Mouse (Mus musculus): Measurements from ENCODE around the gene Ccdc77. TPM values are rescaled to one million over a fixed set of nuclear protein-coding genes. Genes with fewer than 3 reads are reported as not detected.

Gene Ccdc77
- polyA plus RNA-seq (2014; fragmentation: Nextera tagmentation; extraction: Ambion mirVana): 29.2 and 30.6 TPM in 2 replicates

GRCm38 (mm10) chr6:120363688-120364522 lies at the start of gene Ccdc77, which contains the start of gene Kdm5a:
Gene Ccdc77 (minus strand): TSS chr6:120364374.
Gene Kdm5a (plus strand): TSS chr6:120364124.
- Histone ChIP-seq H3K4me2 (ENCODE audit: low read depth, severe bottlenecking) (peak within 1 kb of the TSS; percentile 93), H3K4me3 (ENCODE audit: low read depth, low read length) (peak within 1 kb of the TSS; percentile 97), H3K9me3 (ENCODE audit: control insufficient read depth, low read length) (no peaks in the 10 kb centered on the region), H3K36me3 (ENCODE audit: control insufficient read depth, insufficient read depth, low read length) (peaks cover 5% of the 10 kb centered on the region; the same call in 1 of the 2 replicates), H3K27me3 (ENCODE audit: control insufficient read depth, insufficient read depth, low read length) (no peaks in the 10 kb centered on the region), H3K9ac (ENCODE audit: low read length) (peak within 1 kb of the TSS; percentile 91), H3K27ac (replicated peaks; ENCODE audit: low read depth, low read length) (peak within 1 kb of the TSS; percentile 80), H3K4me1 (ENCODE audit: control insufficient read depth, insufficient read depth, low read length) (peaks cover 6% of the 10 kb centered on the region)
- peak; percentile 92 for DNase-seq (ENCODE audit: low spot score)
- ATAC-seq (ENCODE audit: insufficient number of reproducible peaks, low FRiP score, low TSS enrichment, low read depth): peak; percentile 95
- under 1% methylated on average over 71 of the region's 71 CpGs for WGBS

GRCm38 (mm10) chr6:120403936-120404335 lies 39.8 kb upstream of the Ccdc77 start:
- no peaks in the 10 kb centered on the region for H3K27me3 ChIP-seq (ENCODE audit: control insufficient read depth, insufficient read depth, low read length)
- no peak overlapping the region for H3K4me3 ChIP-seq (ENCODE audit: low read depth, low read length)
- no peaks in the 10 kb centered on the region for H3K4me1 ChIP-seq (ENCODE audit: control insufficient read depth, insufficient read depth, low read length)
- peaks cover 15% of the 10 kb centered on the region for H3K36me3 ChIP-seq (ENCODE audit: control insufficient read depth, insufficient read depth, low read length)
- no peaks in the 10 kb centered on the region for H3K9me3 ChIP-seq (ENCODE audit: control insufficient read depth, low read length)
- no peak overlapping the region for H3K4me2 ChIP-seq (ENCODE audit: low read depth, severe bottlenecking)
- no peak for DNase-seq (ENCODE audit: low spot score)
- H3K9ac ChIP-seq (ENCODE audit: low read length): no peak overlapping the region
- H3K27ac ChIP-seq (replicated peaks; ENCODE audit: low read depth, low read length): no peak overlapping the region
- no peak for ATAC-seq (ENCODE audit: insufficient number of reproducible peaks, low FRiP score, low TSS enrichment, low read depth)
- WGBS: 97% methylated on average over 1 of the region's 1 CpGs

- no peak overlapping the region for H3K27ac ChIP-seq (replicated peaks; ENCODE audit: low read depth, low read length)
- ATAC-seq (ENCODE audit: insufficient number of reproducible peaks, low FRiP score, low TSS enrichment, low read depth): no peak
- H3K4me3 ChIP-seq (ENCODE audit: low read depth, low read length): no peak overlapping the region
- H3K36me3 ChIP-seq (ENCODE audit: control insufficient read depth, insufficient read depth, low read length): peaks cover 18% of the 10 kb centered on the region
- DNase-seq (ENCODE audit: low spot score): no peak
- no peaks in the 10 kb centered on the region for H3K9me3 ChIP-seq (ENCODE audit: control insufficient read depth, low read length)
- no peaks in the 10 kb centered on the region for H3K27me3 ChIP-seq (ENCODE audit: control insufficient read depth, insufficient read depth, low read length)
- no peaks in the 10 kb centered on the region for H3K4me1 ChIP-seq (ENCODE audit: control insufficient read depth, insufficient read depth, low read length)
- H3K9ac ChIP-seq (ENCODE audit: low read length): no peak overlapping the region
- H3K4me2 ChIP-seq (ENCODE audit: low read depth, severe bottlenecking): no peak overlapping the region
- WGBS: 94% methylated on average over 5 of the region's 5 CpGs
Measured at GRCm38 (mm10) chr6:120395622-120396345, 31.6 kb upstream of the Ccdc77 start.

- Histone ChIP-seq H3K9ac (ENCODE audit: low read length) (no peak overlapping the region), H3K4me1 (ENCODE audit: control insufficient read depth, insufficient read depth, low read length) (no peaks in the 10 kb centered on the region), H3K36me3 (ENCODE audit: control insufficient read depth, insufficient read depth, low read length) (peaks cover 11% of the 10 kb centered on the region; the same call in 1 of the 2 replicates), H3K4me3 (ENCODE audit: low read depth, low read length) (no peak overlapping the region), H3K27ac (replicated peaks; ENCODE audit: low read depth, low read length) (no peak overlapping the region), H3K4me2 (ENCODE audit: low read depth, severe bottlenecking) (no peak overlapping the region), H3K27me3 (ENCODE audit: control insufficient read depth, insufficient read depth, low read length) (no peaks in the 10 kb centered on the region), H3K9me3 (ENCODE audit: control insufficient read depth, low read length) (no peaks in the 10 kb centered on the region)
- 90% methylated on average over 2 of the region's 2 CpGs for WGBS
- no peak for ATAC-seq (ENCODE audit: insufficient number of reproducible peaks, low FRiP score, low TSS enrichment, low read depth)
- no peak for DNase-seq (ENCODE audit: low spot score)
Measured at GRCm38 (mm10) chr6:120392811-120393210, 28.6 kb upstream of the Ccdc77 start.

DNA sequence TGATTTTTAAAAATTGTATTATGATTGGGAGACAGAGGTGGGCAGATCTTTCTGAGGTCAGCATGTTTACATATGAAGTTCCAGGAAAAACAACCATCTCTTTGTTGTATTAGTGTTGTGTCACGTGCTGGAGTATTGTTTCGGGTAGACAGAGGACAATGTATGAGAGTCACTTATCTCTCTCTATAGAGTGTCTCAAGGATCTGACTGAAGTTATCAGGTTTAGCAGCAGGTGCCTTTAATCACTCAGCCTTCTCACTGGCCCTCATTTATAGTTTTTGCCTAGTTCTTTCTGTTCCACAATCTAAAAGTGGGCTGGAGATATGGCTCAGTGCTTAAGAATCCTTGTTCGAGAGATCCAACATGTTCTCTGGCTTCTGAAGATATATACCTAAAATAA lies 25.9 kb upstream of the Ccdc77 start:
- Histone ChIP-seq H3K4me1 (ENCODE audit: control insufficient read depth, insufficient read depth, low read length) (no peaks in the 10 kb centered on the region), H3K27me3 (ENCODE audit: control insufficient read depth, insufficient read depth, low read length) (no peaks in the 10 kb centered on the region), H3K9ac (ENCODE audit: low read length) (no peak overlapping the region), H3K4me2 (ENCODE audit: low read depth, severe bottlenecking) (no peak overlapping the region), H3K36me3 (ENCODE audit: control insufficient read depth, insufficient read depth, low read length) (peaks cover 7% of the 10 kb centered on the region; the same call in 1 of the 2 replicates), H3K4me3 (ENCODE audit: low read depth, low read length) (no peak overlapping the region), H3K27ac (replicated peaks; ENCODE audit: low read depth, low read length) (no peak overlapping the region), H3K9me3 (ENCODE audit: control insufficient read depth, low read length) (no peaks in the 10 kb centered on the region)
- ATAC-seq (ENCODE audit: insufficient number of reproducible peaks, low FRiP score, low TSS enrichment, low read depth) (no peak), DNase-seq (ENCODE audit: low spot score) (no peak)
- 93% methylated on average over 3 of the region's 3 CpGs for WGBS

DNA sequence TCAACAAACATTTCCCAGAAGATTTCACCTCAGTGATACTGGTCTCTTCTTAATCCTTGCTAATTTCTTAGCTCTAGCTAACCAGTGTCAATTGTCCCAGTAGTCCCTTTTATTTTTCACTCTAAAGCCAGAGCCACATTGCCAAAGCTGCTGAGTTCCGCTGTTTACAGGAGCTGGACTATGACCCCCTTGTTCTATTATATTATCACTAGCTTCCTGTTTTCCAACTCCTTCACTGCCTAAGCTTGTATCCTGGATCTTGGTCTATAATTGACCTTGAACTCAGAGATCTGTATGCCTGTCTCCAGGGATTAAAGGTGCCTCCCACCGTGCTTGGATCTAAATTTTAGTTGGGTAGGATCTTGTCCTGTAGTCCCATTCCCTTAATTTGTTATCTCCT lies 12.6 kb upstream of the Ccdc77 start:
- DNase-seq (ENCODE audit: low spot score) (no peak), ATAC-seq (ENCODE audit: insufficient number of reproducible peaks, low FRiP score, low TSS enrichment, low read depth) (no peak)
- Histone ChIP-seq H3K4me3 (ENCODE audit: low read depth, low read length) (no peak overlapping the region), H3K4me1 (ENCODE audit: control insufficient read depth, insufficient read depth, low read length) (no peaks in the 10 kb centered on the region), H3K9ac (ENCODE audit: low read length) (no peak overlapping the region), H3K27me3 (ENCODE audit: control insufficient read depth, insufficient read depth, low read length) (no peaks in the 10 kb centered on the region), H3K36me3 (ENCODE audit: control insufficient read depth, insufficient read depth, low read length) (peaks cover 32% of the 10 kb centered on the region), H3K27ac (replicated peaks; ENCODE audit: low read depth, low read length) (no peak overlapping the region), H3K4me2 (ENCODE audit: low read depth, severe bottlenecking) (no peak overlapping the region), H3K9me3 (ENCODE audit: control insufficient read depth, low read length) (no peaks in the 10 kb centered on the region)
- 95% methylated on average over 2 of the region's 2 CpGs for WGBS

DNA sequence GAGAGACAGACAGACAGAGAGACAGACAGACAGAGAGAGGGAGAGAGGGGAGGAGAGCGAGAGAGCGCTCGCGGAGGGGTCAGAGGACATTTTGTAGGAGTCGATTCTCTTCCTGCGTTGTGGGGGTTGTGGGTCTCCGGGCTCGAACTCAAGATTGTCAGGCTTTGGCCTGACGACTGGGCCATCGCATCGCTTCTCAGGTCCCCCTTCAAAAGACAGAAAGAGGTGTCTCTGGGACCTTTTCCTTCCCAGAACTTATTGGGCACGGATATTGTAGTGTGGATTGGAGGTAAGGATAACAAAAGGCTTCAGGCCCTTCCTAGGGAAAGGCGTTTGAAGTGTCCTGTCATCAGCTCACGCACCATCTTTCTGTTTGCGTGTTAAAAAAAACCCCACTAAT lies 877 bp upstream of the Ccdc77 start:
- Histone ChIP-seq H3K27ac (replicated peaks; ENCODE audit: low read depth, low read length) (no peak overlapping the region; the same call in 1 of the 2 replicates), H3K4me3 (ENCODE audit: low read depth, low read length) (peak overlapping the region; percentile 97), H3K4me2 (ENCODE audit: low read depth, severe bottlenecking) (peak overlapping the region; percentile 93), H3K9me3 (ENCODE audit: control insufficient read depth, low read length) (no peaks in the 10 kb centered on the region), H3K9ac (ENCODE audit: low read length) (peak overlapping the region; percentile 91), H3K27me3 (ENCODE audit: control insufficient read depth, insufficient read depth, low read length) (no peaks in the 10 kb centered on the region), H3K4me1 (ENCODE audit: control insufficient read depth, insufficient read depth, low read length) (peaks cover 6% of the 10 kb centered on the region), H3K36me3 (ENCODE audit: control insufficient read depth, insufficient read depth, low read length) (peaks cover 10% of the 10 kb centered on the region; the same call in 1 of the 2 replicates)
- ATAC-seq (ENCODE audit: insufficient number of reproducible peaks, low FRiP score, low TSS enrichment, low read depth) (no peak), DNase-seq (ENCODE audit: low spot score) (no peak)
- WGBS: 6% methylated on average over 15 of the region's 15 CpGs

GRCm38 (mm10) chr6:120364523-120364905 lies 340 bp upstream of the Ccdc77 start:
- ATAC-seq (ENCODE audit: insufficient number of reproducible peaks, low FRiP score, low TSS enrichment, low read depth) (no peak), DNase-seq (ENCODE audit: low spot score) (no peak)
- H3K27me3 ChIP-seq (ENCODE audit: control insufficient read depth, insufficient read depth, low read length): no peaks in the 10 kb centered on the region
- H3K9ac ChIP-seq (ENCODE audit: low read length): peak overlapping the region; percentile 91
- WGBS: under 1% methylated on average over 30 of the region's 31 CpGs
- no peaks in the 10 kb centered on the region for H3K9me3 ChIP-seq (ENCODE audit: control insufficient read depth, low read length)
- H3K4me2 ChIP-seq (ENCODE audit: low read depth, severe bottlenecking): peak overlapping the region; percentile 93
- peaks cover 6% of the 10 kb centered on the region; the same call in 1 of the 2 replicates for H3K36me3 ChIP-seq (ENCODE audit: control insufficient read depth, insufficient read depth, low read length)
- H3K27ac ChIP-seq (replicated peaks; ENCODE audit: low read depth, low read length): peak overlapping the region; percentile 80
- H3K4me1 ChIP-seq (ENCODE audit: control insufficient read depth, insufficient read depth, low read length): peaks cover 6% of the 10 kb centered on the region
- H3K4me3 ChIP-seq (ENCODE audit: low read depth, low read length): peak overlapping the region; percentile 97

Data from limb, embryonic 11.5 days (tissue).